In genomic region chr12:45067686-45068085, GRCm38 (mm10) we compare ENCODE assay signal across 9 mouse cellular contexts. TPM values are rescaled to one million over a fixed set of nuclear protein-coding genes. Genes with fewer than 3 reads are reported as not detected.
DNase-seq lines count a peak whose midpoint lies in the region; ATAC-seq and TF ChIP-seq lines count a peak whose summit lies in the region.
"Had no signal": no experiment of that assay in that cellular context is flagged by ENCODE, and none has a peak within 500 bp of the region (broad histone marks: within the 10 kb centered on the region; RNA-seq: fewer than 3 reads in every experiment).

No protein-coding gene starts in this region.

- no peak overlapping the region for H3K9ac ChIP-seq in hindbrain, embryonic 14.5 days
- H3K9ac ChIP-seq in hindbrain, embryonic 11.5 days (ENCODE audit: low read depth, low read length): no peak overlapping the region
- peak overlapping the region; percentile 46; the same call in 1 of the 2 replicates for H3K9ac ChIP-seq in embryonic facial prominence, embryonic 14.5 days (ENCODE audit: low read depth, low read length)
- no peak overlapping the region for H3K9ac ChIP-seq in hindbrain, postnatal 0 days (replicated peaks; ENCODE audit: low read length)
- no peak overlapping the region for H3K9ac ChIP-seq in midbrain, embryonic 13.5 days (replicated peaks)

- peak overlapping the region; percentile 24; the same call in 1 of the 2 replicates for H3K4me2 ChIP-seq in hindbrain, embryonic 14.5 days (replicated peaks)
- H3K4me2 ChIP-seq in hindbrain, embryonic 11.5 days (replicated peaks; ENCODE audit: low read depth, low read length): no peak overlapping the region
- H3K4me2 ChIP-seq in embryonic facial prominence, embryonic 14.5 days (ENCODE audit: low read depth, low read length): peak overlapping the region; percentile 40
- no peak overlapping the region for H3K4me2 ChIP-seq in hindbrain, postnatal 0 days (ENCODE audit: low read depth, low read length)
- H3K4me2 ChIP-seq in midbrain, embryonic 13.5 days (replicated peaks): peak overlapping the region; percentile 33; the same call in 1 of the 2 replicates

- no peak overlapping the region for H3K4me3 ChIP-seq in hindbrain, embryonic 14.5 days (replicated peaks; ENCODE audit: low read length)
- no peak overlapping the region for H3K4me3 ChIP-seq in hindbrain, embryonic 11.5 days (ENCODE audit: low read depth, low read length)
- no peak overlapping the region for H3K4me3 ChIP-seq in embryonic facial prominence, embryonic 14.5 days (ENCODE audit: low read depth, low read length)
- 0 out of 2 replicates have a peak overlapping the region, but pooled peaks have one; percentile 1 for H3K4me3 ChIP-seq in hindbrain, postnatal 0 days (ENCODE audit: low read length)
- no peak overlapping the region for H3K4me3 ChIP-seq in midbrain, embryonic 13.5 days (replicated peaks)

- no peak for ATAC-seq in hindbrain, embryonic 14.5 days (ENCODE audit: low FRiP score)
- no peak for ATAC-seq in hindbrain, embryonic 11.5 days (ENCODE audit: low FRiP score)
- ATAC-seq in embryonic facial prominence, embryonic 14.5 days (ENCODE audit: low read depth): 0 out of 2 replicates have a peak, but pooled peaks have one; percentile 10
- ATAC-seq in hindbrain, postnatal 0 days: no peak
- ATAC-seq in midbrain, embryonic 13.5 days: peak; percentile 24

- DNase-seq in hindbrain, embryonic 14.5 days (ENCODE audit: low spot score): no peak
- DNase-seq in hindbrain, embryonic 11.5 days (ENCODE audit: low spot score): no peak
- DNase-seq in embryonic facial prominence, embryonic 14.5 days (ENCODE audit: low spot score): no peak
- no peak for DNase-seq in hindbrain, postnatal 0 days (ENCODE audit: low spot score)
- no peak for DNase-seq in embryo, embryonic 11 days
- DNase-seq in ovary, postnatal 36 days (ENCODE audit: low spot score): no peak
- no peak for DNase-seq in urinary bladder, adult 2 months (ENCODE audit: low spot score)
- DNase-seq: cerebellum, adult 9-11 months had no signal

- no peaks in the 10 kb centered on the region for H3K9me3 ChIP-seq in hindbrain, embryonic 14.5 days (ENCODE audit: control insufficient read depth, low read length)
- no peaks in the 10 kb centered on the region for H3K9me3 ChIP-seq in hindbrain, embryonic 11.5 days (ENCODE audit: control insufficient read depth, low read length)
- H3K9me3 ChIP-seq in embryonic facial prominence, embryonic 14.5 days (ENCODE audit: control insufficient read depth, low read length): no peaks in the 10 kb centered on the region
- no peaks in the 10 kb centered on the region for H3K9me3 ChIP-seq in hindbrain, postnatal 0 days (ENCODE audit: low read length)
- 0 out of 2 replicates have a peak, but pooled peaks cover 3% of the 10 kb centered on the region for H3K9me3 ChIP-seq in midbrain, embryonic 13.5 days

- no peaks in the 10 kb centered on the region for H3K36me3 ChIP-seq in hindbrain, embryonic 14.5 days (replicated peaks; ENCODE audit: control insufficient read depth, insufficient read depth)
- H3K36me3 ChIP-seq in hindbrain, embryonic 11.5 days (ENCODE audit: control insufficient read depth, insufficient read depth, low read length): no peaks in the 10 kb centered on the region
- H3K36me3 ChIP-seq in embryonic facial prominence, embryonic 14.5 days (ENCODE audit: control insufficient read depth, insufficient read depth, low read length): no peaks in the 10 kb centered on the region
- H3K36me3 ChIP-seq in hindbrain, postnatal 0 days (ENCODE audit: insufficient read depth, low read length): no peaks in the 10 kb centered on the region
- no peaks in the 10 kb centered on the region for H3K36me3 ChIP-seq in midbrain, embryonic 13.5 days

- WGBS in hindbrain, embryonic 14.5 days: 36% methylated on average over 3 of the region's 3 CpGs
- 35% methylated on average over 3 of the region's 3 CpGs for whole genome bisulfite sequencing in hindbrain, embryonic 11.5 days
- WGBS in embryonic facial prominence, embryonic 14.5 days: 7% methylated on average over 3 of the region's 3 CpGs
- 39% methylated on average over 3 of the region's 3 CpGs for WGBS in hindbrain, postnatal 0 days
- WGBS in midbrain, embryonic 13.5 days: 39% methylated on average over 3 of the region's 3 CpGs

- TF ChIP-seq CTCF in hindbrain, postnatal 0 days (IDR thresholded peaks at IDR 0.05; ENCODE audit: low read depth): no peak

- peaks cover 6% of the 10 kb centered on the region for H3K4me1 ChIP-seq in hindbrain, embryonic 14.5 days (replicated peaks; ENCODE audit: control insufficient read depth, insufficient read depth, low read length)
- no peaks in the 10 kb centered on the region for H3K4me1 ChIP-seq in hindbrain, embryonic 11.5 days (replicated peaks; ENCODE audit: control insufficient read depth, insufficient read depth, low read length)
- H3K4me1 ChIP-seq in embryonic facial prominence, embryonic 14.5 days (ENCODE audit: control insufficient read depth, insufficient read depth, low read length): peaks cover 18% of the 10 kb centered on the region
- no peaks in the 10 kb centered on the region for H3K4me1 ChIP-seq in hindbrain, postnatal 0 days (ENCODE audit: insufficient read depth, low read length)
- peaks cover 14% of the 10 kb centered on the region for H3K4me1 ChIP-seq in midbrain, embryonic 13.5 days (replicated peaks)

- H3K27ac ChIP-seq in hindbrain, embryonic 14.5 days: peak overlapping the region; percentile 55; the same call in 1 of the 2 replicates
- H3K27ac ChIP-seq in hindbrain, embryonic 11.5 days (ENCODE audit: low read depth, low read length): no peak overlapping the region
- peak overlapping the region; percentile 52; the same call in 1 of the 2 replicates for H3K27ac ChIP-seq in embryonic facial prominence, embryonic 14.5 days (replicated peaks; ENCODE audit: low read depth, low read length)
- no peak overlapping the region for H3K27ac ChIP-seq in hindbrain, postnatal 0 days
- no peak overlapping the region for H3K27ac ChIP-seq in midbrain, embryonic 13.5 days

- 0 out of 2 replicates have a peak, but pooled peaks cover 3% of the 10 kb centered on the region for H3K27me3 ChIP-seq in hindbrain, embryonic 14.5 days (ENCODE audit: control insufficient read depth, insufficient read depth, low read length)
- H3K27me3 ChIP-seq in hindbrain, embryonic 11.5 days (ENCODE audit: control insufficient read depth, insufficient read depth, low read length): no peaks in the 10 kb centered on the region
- no peaks in the 10 kb centered on the region; the same call in 1 of the 2 replicates for H3K27me3 ChIP-seq in embryonic facial prominence, embryonic 14.5 days (replicated peaks; ENCODE audit: control insufficient read depth, insufficient read depth, low read length)
- no peaks in the 10 kb centered on the region for H3K27me3 ChIP-seq in hindbrain, postnatal 0 days (ENCODE audit: insufficient read depth, low read length)
- H3K27me3 ChIP-seq in midbrain, embryonic 13.5 days: no peaks in the 10 kb centered on the region

RNA-seq across cellular contexts. Expression of gene Stxbp6, which starts 6.8 kb away (rescaled TPM):
- polyA plus RNA-seq in hindbrain, embryonic 14.5 days (2014; fragmentation: Nextera tagmentation; extraction: Ambion mirVana): 21.4 and 24.6 TPM in 2 replicates
- polyA plus RNA-seq in hindbrain, embryonic 11.5 days (2014; fragmentation: Nextera tagmentation; extraction: Ambion mirVana): 9.6 and 15.5 TPM in 2 replicates
- 7.5 and 8.3 TPM in 2 replicates for polyA plus RNA-seq in embryonic facial prominence, embryonic 14.5 days (2014; fragmentation: Nextera tagmentation; extraction: Ambion mirVana)
- 19.3 and 25.1 TPM in 2 replicates for total RNA-seq in hindbrain, postnatal 0 days (2014; rRNA removed)
- polyA plus RNA-seq in hindbrain, postnatal 0 days (2015; fragmentation: Nextera tagmentation; extraction: Ambion mirVana): 17.8 and 18.6 TPM in 2 replicates
- polyA plus RNA-seq in midbrain, embryonic 13.5 days (2015; fragmentation: Nextera tagmentation; extraction: Ambion mirVana): 9.5 and 9.6 TPM in 2 replicates
- polyA plus RNA-seq in urinary bladder, adult 2 months (2012; rRNA removed): 11.7 and 18.5 TPM in 2 replicates

Comparison
In these comparisons a context has a peak if more than half of its experiments do, and no peak if none do; other contexts are left out.
1. H3K27ac ChIP-seq: peak in hindbrain, embryonic 14.5 days (single experiment) and embryonic facial prominence, embryonic 14.5 days (single experiment); none in hindbrain, embryonic 11.5 days (single experiment), hindbrain, postnatal 0 days (single experiment) and midbrain, embryonic 13.5 days (single experiment).
2. H3K4me2 ChIP-seq: peak in hindbrain, embryonic 14.5 days (single experiment), embryonic facial prominence, embryonic 14.5 days (single experiment) and midbrain, embryonic 13.5 days (single experiment); none in hindbrain, embryonic 11.5 days (single experiment) and hindbrain, postnatal 0 days (single experiment).
3. ATAC-seq: peak in embryonic facial prominence, embryonic 14.5 days (single experiment) and midbrain, embryonic 13.5 days (single experiment); none in hindbrain, embryonic 14.5 days (single experiment), hindbrain, embryonic 11.5 days (single experiment) and hindbrain, postnatal 0 days (single experiment).